Mouse (Mus musculus) heart, embryonic 15.5 days (tissue): ENCODE results near the gene Als2cl. TPM values are rescaled to one million over a fixed set of nuclear protein-coding genes. Genes with fewer than 3 reads are reported as not detected.

ENCODE experiments used
- ATAC-seq: fragments of 200-750 bp; cut with Nextera tagmentation; replicated peaks from 2 replicates; pipeline ENCODE4 v1.8.0; 2017; ENCODE audit warnings: low read depth, moderate TSS enrichment; ENCODE audit not compliant: insufficient number of reproducible peaks, insufficient read depth, low FRiP score
- H3K27ac ChIP-seq: fragments of 300-500 bp; sonication (generic); 2 replicates; pipeline ENCODE4 v1.5.1; 2015; ENCODE audit warnings: mild to moderate bottlenecking, inconsistent platforms
- H3K27me3 ChIP-seq: fragments of 300-500 bp; sonication (generic); 2 replicates; pipeline ENCODE4 v1.6.1; 2015; ENCODE audit warnings: inconsistent platforms
- H3K36me3 ChIP-seq: fragments of 300-500 bp; sonication (generic); 2 replicates; pipeline ENCODE4 v1.6.1; 2015; ENCODE audit warnings: mild to moderate bottlenecking, inconsistent platforms
- H3K4me1 ChIP-seq: fragments of 300-500 bp; sonication (generic); replicated peaks from 2 replicates; pipeline ENCODE4 v1.6.1; 2015; ENCODE audit warnings: inconsistent platforms
- H3K4me2 ChIP-seq: fragments of 300-500 bp; sonication (generic); 2 replicates; pipeline ENCODE4 v1.6.1; 2015; ENCODE audit warnings: inconsistent platforms, mild to moderate bottlenecking, moderate library complexity
- H3K4me3 ChIP-seq: fragments of 300-500 bp; sonication (generic); 2 replicates; pipeline ENCODE4 v1.5.1; 2015; ENCODE audit warnings: mild to moderate bottlenecking, inconsistent platforms
- H3K9ac ChIP-seq: fragments of 300-500 bp; sonication (generic); 2 replicates; pipeline ENCODE4 v1.6.1; 2015; ENCODE audit warnings: mild to moderate bottlenecking, inconsistent platforms
- H3K9me3 ChIP-seq: fragments of 300-500 bp; sonication (generic); replicated peaks from 2 replicates; pipeline ENCODE4 v1.6.1; 2016; ENCODE audit warnings: inconsistent platforms
- WGBS: fragments of 180-500 bp; shearing (Covaris S2); methylation state at CpG from one replicate; pipeline ENCODE4 v1.1.7; 2015; ENCODE audit warnings: mixed read lengths; 5-methylcytosine and 5-hydroxymethylcytosine counted together
- polyA plus RNA-seq: library from polyadenylated mRNA; unstranded; fragments of >200 nt; fragmentation: Nextera tagmentation; extraction: Ambion mirVana; gene quantifications from 2 replicates; pipeline ENCODE4 v1.2.1, GENCODE M21; 2015

The Als2cl gene
- polyA plus RNA-seq, 1 experiment from 2014 or later, result 1.7 TPM

DNA sequence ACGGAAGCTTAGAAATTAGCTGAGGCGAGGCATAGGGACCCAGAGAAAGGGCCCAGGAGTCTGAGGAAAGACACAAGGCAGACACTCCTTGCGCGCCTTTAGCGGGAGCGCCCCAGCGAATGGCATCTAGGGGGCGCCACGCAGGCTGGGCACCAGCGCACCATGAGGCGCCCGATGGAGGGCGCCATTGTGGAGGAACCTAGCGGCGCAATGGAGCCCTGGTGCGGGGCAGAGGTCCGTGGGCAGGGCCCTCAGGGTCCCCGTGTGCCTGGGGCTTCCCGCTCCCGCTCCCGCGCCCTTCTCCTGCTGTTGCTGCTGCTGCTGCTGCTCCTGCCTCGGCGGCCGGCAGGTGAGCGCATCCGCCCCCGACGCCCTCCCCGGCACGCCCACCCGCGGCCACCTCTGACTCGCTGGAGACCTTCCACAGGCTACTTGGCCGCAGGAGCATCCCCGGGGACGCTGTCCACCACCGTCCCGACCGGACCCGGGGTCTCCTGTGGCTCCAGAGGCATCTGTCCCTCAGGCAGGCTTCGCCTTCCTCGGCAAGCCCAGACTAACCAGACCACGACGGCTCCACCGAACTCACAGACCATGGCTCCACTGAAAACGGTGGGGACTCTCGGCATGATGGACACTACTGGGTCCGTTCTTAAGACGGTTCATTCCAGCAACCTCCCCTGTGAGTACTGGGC, 21.7 kb upstream of the Als2cl start, which contains the start of gene Prss50:
Gene Prss50, plus strand, starts transcription at position 187 of the 692 bp plus-strand sequence.
- H3K9ac ChIP-seq, result no peak within 1 kb of the TSS

GRCm38 (mm10) chr9:110858523-110858922, 21.1 kb upstream of the Als2cl start:
- Histone ChIP-seq H3K4me1 (peaks cover 8% of the 10 kb centered on the region), H3K27me3 (peaks cover 27% of the 10 kb centered on the region), H3K4me2 (no peak overlapping the region), H3K9me3 (no peaks in the 10 kb centered on the region), H3K36me3 (no peaks in the 10 kb centered on the region), H3K9ac (no peak overlapping the region), H3K27ac (no peak overlapping the region), H3K4me3 (no peak overlapping the region)
- 51% methylated on average over 5 of the region's 5 CpGs for WGBS
- no peak for ATAC-seq

More for the DNA sequence above, 21.7 kb upstream of the Als2cl start, which contains the start of gene Prss50:
- Histone ChIP-seq H3K27ac (no peak within 1 kb of the TSS), H3K36me3 (no peaks in the 10 kb centered on the region), H3K9me3 (no peaks in the 10 kb centered on the region), H3K4me3 (peak within 1 kb of the TSS; percentile 32), H3K4me2 (peak within 1 kb of the TSS; percentile 57), H3K27me3 (peaks cover 27% of the 10 kb centered on the region), H3K4me1 (peaks cover 8% of the 10 kb centered on the region)
- ATAC-seq, result no peak
- 9% methylated on average over 41 of the region's 50 CpGs for WGBS

DNA sequence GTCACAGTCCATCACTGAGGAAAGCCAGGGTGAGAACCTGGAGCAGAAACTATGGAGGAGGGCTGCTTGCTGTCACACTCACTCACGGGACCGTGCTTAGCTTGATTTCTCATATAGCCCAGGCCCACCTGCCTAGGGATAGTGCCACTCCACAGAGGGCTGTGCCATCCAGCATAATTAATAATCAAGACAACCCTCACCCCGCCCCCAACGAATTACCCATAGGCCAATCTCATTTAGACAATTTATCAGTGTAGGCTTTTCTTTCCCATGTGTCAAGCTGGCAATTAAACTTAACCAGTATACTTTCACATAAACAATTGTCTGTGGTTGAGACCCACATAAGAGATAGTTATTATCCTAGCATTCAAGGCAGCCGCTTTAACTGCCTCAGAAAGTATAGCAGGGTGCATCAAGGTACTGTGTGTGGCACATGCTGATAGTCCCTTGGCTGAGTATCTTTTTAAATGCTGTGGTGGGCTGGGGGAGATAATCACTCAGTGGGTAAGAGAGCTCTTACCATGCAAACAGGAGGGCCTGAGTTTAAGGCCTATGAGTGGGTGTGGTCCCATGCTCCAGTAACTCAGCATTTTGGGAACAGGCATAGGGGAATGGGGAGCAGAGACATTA, 20.6 kb upstream of the Als2cl start:
- Histone ChIP-seq H3K4me1 (peaks cover 8% of the 10 kb centered on the region), H3K27ac (no peak overlapping the region), H3K36me3 (no peaks in the 10 kb centered on the region), H3K27me3 (peaks cover 27% of the 10 kb centered on the region), H3K4me3 (no peak overlapping the region), H3K9me3 (no peaks in the 10 kb centered on the region), H3K9ac (no peak overlapping the region), H3K4me2 (no peak overlapping the region)
- 81% methylated on average over 5 of the region's 5 CpGs for WGBS
- no peak for ATAC-seq

DNA sequence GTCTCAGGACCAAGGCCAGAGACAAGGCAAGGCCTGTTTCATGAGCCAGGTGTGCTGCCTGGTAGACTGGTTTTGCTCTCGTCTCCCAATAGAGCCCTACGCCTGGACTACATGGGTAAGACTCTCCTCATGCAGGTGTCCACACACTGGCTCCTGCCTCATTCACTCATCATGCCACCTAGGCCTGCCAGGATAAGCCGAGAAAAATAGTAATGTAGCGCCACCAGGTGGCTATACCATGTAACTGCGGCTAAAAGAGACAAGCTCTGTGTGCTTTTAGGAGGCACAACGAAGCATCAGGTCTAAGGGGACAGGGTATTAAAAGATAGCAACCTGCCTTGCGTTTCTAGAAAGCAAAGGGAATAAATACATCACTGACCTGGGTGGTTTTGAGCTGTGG, 8.6 kb upstream of the Als2cl start:
- no peak for ATAC-seq

GRCm38 (mm10) chr9:110873681-110874659, 5.7 kb upstream of the Als2cl start:
- Histone ChIP-seq H3K4me3 (peak overlapping the region; percentile 27), H3K4me2 (peak overlapping the region; percentile 59), H3K9ac (peak overlapping the region; percentile 13; the same call in 1 of the 2 replicates), H3K4me1 (peaks cover 29% of the 10 kb centered on the region), H3K27me3 (peaks cover 27% of the 10 kb centered on the region), H3K36me3 (no peaks in the 10 kb centered on the region), H3K27ac (no peak overlapping the region), H3K9me3 (no peaks in the 10 kb centered on the region)
- WGBS, result 12% methylated on average over 40 of the region's 40 CpGs
- ATAC-seq, result no peak

More for the DNA sequence above, 8.6 kb upstream of the Als2cl start:
- Histone ChIP-seq H3K9me3 (no peaks in the 10 kb centered on the region), H3K4me3 (no peak overlapping the region), H3K4me2 (no peak overlapping the region), H3K4me1 (peaks cover 14% of the 10 kb centered on the region), H3K27me3 (peaks cover 27% of the 10 kb centered on the region), H3K36me3 (no peaks in the 10 kb centered on the region), H3K9ac (no peak overlapping the region), H3K27ac (no peak overlapping the region)
- WGBS, result 20% methylated on average over 7 of the region's 7 CpGs

GRCm38 (mm10) chr9:110874660-110875191, 4.9 kb upstream of the Als2cl start:
- Histone ChIP-seq H3K27me3 (peaks cover 27% of the 10 kb centered on the region), H3K9ac (no peak overlapping the region), H3K4me1 (peaks cover 36% of the 10 kb centered on the region), H3K36me3 (no peaks in the 10 kb centered on the region), H3K4me3 (no peak overlapping the region), H3K27ac (no peak overlapping the region), H3K4me2 (no peak overlapping the region), H3K9me3 (no peaks in the 10 kb centered on the region)
- WGBS, result 31% methylated on average over 3 of the region's 3 CpGs
- no peak for ATAC-seq

DNA sequence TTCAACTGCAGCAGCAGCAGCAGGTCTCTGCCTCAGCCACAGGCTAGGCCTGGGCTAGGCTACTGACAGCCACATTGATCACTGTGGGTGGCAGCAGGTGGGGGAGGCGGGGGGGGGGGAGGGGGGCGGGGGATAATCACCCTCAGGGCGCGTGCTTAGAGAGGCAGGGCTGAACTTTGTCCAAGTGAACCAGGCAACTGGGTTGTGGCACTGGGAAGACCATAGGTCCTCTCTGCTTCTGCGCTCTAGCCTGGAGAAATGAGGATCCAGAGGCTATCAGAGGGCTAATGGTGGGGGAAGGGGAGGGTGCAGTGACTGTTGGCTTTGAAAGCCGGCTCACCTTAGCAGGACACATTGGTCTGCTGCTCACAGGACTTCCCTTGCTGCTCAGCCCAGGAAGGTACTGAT, 4.4 kb upstream of the Als2cl start:
- H3K4me2 ChIP-seq, result no peak overlapping the region
- H3K4me1 ChIP-seq, result peaks cover 41% of the 10 kb centered on the region
- no peak for ATAC-seq
- no peak overlapping the region for H3K4me3 ChIP-seq
- no peak overlapping the region for H3K9ac ChIP-seq
- no peaks in the 10 kb centered on the region for H3K9me3 ChIP-seq
- H3K36me3 ChIP-seq, result no peaks in the 10 kb centered on the region
- 30% methylated on average over 6 of the region's 6 CpGs for WGBS
- H3K27ac ChIP-seq, result no peak overlapping the region
- peaks cover 27% of the 10 kb centered on the region for H3K27me3 ChIP-seq

- ATAC-seq, result no peak
- WGBS, result 81% methylated on average over 1 of the region's 1 CpGs
- Histone ChIP-seq H3K4me2 (no peak overlapping the region), H3K9ac (no peak overlapping the region), H3K36me3 (no peaks in the 10 kb centered on the region), H3K27ac (peak overlapping the region; percentile 52), H3K9me3 (no peaks in the 10 kb centered on the region), H3K4me3 (no peak overlapping the region), H3K4me1 (peaks cover 47% of the 10 kb centered on the region), H3K27me3 (peaks cover 29% of the 10 kb centered on the region)
Observed at GRCm38 (mm10) chr9:110877353-110877752, 2.3 kb upstream of the Als2cl start.

- H3K4me1 ChIP-seq, result peaks cover 47% of the 10 kb centered on the region
- H3K27me3 ChIP-seq, result peaks cover 24% of the 10 kb centered on the region
Observed at GRCm38 (mm10) chr9:110877888-110878287, 1.8 kb upstream of the Als2cl start.

GRCm38 (mm10) chr9:110879998-110880561, 410 bp downstream of the Als2cl start, which contains the start of gene Tmie:
Gene Tmie, minus strand, starts transcription at chr9:110880113.
- H3K27ac ChIP-seq, result peak within 1 kb of the TSS; percentile 76

More at GRCm38 (mm10) chr9:110877888-110878287, 1.8 kb upstream of the Als2cl start:
- peak overlapping the region; percentile 22; the same call in 1 of the 2 replicates for H3K4me2 ChIP-seq
- H3K27ac ChIP-seq, result peak overlapping the region; percentile 52
- H3K36me3 ChIP-seq, result no peaks in the 10 kb centered on the region
- peak; percentile 73 for ATAC-seq
- no peaks in the 10 kb centered on the region for H3K9me3 ChIP-seq
- H3K4me3 ChIP-seq, result no peak overlapping the region
- WGBS, result 50% methylated on average over 5 of the region's 5 CpGs
- no peak overlapping the region for H3K9ac ChIP-seq

More at GRCm38 (mm10) chr9:110879998-110880561, 410 bp downstream of the Als2cl start, which contains the start of gene Tmie:
- WGBS, result under 1% methylated on average over 56 of the region's 57 CpGs
- peaks cover 36% of the 10 kb centered on the region for H3K4me1 ChIP-seq
- peak within 1 kb of the TSS; percentile 64 for H3K9ac ChIP-seq
- H3K27me3 ChIP-seq, result peaks cover 9% of the 10 kb centered on the region
- H3K36me3 ChIP-seq, result no peaks in the 10 kb centered on the region
- H3K4me2 ChIP-seq, result peak within 1 kb of the TSS; percentile 89
- H3K4me3 ChIP-seq, result peak within 1 kb of the TSS; percentile 60
- peak; percentile 74 for ATAC-seq
- no peaks in the 10 kb centered on the region for H3K9me3 ChIP-seq
